Comparison of ENCODE assay signal across 13 mouse cellular contexts in genomic region chrX:36235652-36236051, GRCm38 (mm10). TPM values are rescaled to one million over a fixed set of nuclear protein-coding genes. Genes with fewer than 3 reads are reported as not detected.
"Had no signal": no experiment of that assay in that cellular context is flagged by ENCODE, and none has a peak within 500 bp of the region (broad histone marks: within the 10 kb centered on the region; RNA-seq: fewer than 3 reads in every experiment).

No protein-coding gene starts in this region.

- DNase-seq: kidney, adult 11 months; kidney, adult 8-10 months; kidney, postnatal 10 days; kidney, postnatal 36 days; liver; lung, adult 18-20 months; lung, postnatal 10 days; lung, postnatal 36 days; retina, postnatal 1 day; right cerebral cortex, postnatal 4 days; spleen, adult 18-20 months; thymus, postnatal 25 days had no signal

RNA-seq across cellular contexts. Expression of gene Zcchc12, which starts 39.9 kb away (rescaled TPM):
- total RNA-seq: neutrophil, adult 5-6 weeks had no signal
